Mouse (Mus musculus) testis, postnatal 10 days (tissue): ENCODE results near the gene Fez1.
A peak's percentile ranks its signal among the peaks of the same experiment; 100 is the strongest.

Source experiments
- DNase-seq: peaks from one replicate; pipeline ENCODE4 v3.0.0; 2021; ENCODE audit warnings: low spot score

Gene Fez1

DNA sequence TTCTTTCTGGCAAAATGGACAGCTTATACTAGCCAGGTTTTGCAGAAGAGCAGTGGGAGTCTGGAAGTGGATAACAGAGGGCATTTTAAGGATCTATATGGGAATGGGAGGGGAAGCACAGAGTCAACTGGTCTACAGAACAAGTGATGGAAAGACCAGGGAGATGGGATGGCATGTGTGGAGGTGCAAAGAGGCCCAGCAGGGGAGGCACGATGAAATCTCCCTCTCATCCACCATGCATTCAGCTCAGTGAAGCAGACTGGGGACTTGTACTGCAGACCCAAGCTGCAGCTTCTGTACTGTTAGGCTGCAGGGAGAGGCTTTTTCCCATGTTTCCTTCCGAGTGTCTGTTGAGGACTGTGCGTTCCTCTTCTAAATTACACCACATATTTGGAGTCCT, 12.2 kb downstream of the Fez1 start:
- no peak for DNase-seq

DNA sequence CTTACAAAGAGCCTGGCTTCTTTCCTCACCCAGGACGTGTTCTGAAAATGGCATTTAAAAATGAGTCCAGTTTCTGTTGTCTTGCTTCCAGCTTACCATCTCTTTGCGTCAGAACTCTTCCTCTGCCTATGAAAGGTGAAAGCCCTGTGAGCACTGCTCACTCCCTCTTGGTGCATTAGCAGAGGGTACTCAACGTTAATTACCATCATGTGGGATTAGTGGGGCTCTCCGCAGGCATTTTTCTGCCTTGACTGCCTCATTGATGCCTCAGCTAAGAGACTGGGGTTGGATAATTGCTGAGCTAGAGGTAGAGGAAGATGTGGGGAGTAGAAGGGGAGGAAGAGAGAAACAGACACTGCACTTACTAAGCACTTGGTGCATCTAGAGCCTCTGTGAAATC, 24.7 kb downstream of the Fez1 start:
- no peak for DNase-seq

DNA sequence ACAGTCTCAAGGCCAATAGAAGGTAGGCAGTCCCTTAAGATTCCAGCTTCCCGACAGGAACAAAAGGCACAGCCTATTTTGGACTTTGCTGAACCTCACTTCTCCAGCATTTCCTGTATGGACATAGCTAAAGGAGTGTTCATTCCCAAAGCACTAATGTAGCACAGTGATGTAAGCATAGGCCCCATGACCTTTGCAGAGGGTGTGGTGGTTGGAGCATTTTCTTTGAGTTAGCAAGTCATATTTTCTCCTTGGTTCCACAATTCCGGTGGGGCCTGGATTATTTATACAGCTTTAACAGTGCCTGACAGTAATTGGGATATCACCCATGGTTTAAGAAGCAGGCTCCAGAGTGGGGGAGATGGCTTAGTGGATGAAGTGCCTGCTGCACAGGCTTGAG, 27.0 kb downstream of the Fez1 start:
- DNase-seq: no peak

DNA sequence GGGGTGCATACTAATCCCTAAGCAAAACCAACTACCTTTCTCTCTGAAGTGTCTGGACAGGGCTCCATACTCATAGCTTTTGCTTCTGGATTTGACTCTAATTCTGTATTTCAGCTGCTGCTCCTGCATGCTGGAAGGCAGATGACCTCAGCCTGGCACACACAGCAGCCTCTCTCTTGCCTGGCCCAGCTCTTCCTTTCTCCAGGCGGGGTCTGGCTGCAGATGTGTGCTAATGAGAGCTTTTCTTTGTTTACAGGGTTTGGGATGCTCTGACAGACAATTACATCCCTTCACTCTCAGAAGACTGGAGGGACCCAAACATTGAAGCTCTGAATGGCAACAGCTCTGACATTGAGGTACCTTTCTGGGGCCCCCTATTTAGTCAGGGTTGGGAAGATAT, 28.4 kb downstream of the Fez1 start:
- DNase-seq: no peak

DNA sequence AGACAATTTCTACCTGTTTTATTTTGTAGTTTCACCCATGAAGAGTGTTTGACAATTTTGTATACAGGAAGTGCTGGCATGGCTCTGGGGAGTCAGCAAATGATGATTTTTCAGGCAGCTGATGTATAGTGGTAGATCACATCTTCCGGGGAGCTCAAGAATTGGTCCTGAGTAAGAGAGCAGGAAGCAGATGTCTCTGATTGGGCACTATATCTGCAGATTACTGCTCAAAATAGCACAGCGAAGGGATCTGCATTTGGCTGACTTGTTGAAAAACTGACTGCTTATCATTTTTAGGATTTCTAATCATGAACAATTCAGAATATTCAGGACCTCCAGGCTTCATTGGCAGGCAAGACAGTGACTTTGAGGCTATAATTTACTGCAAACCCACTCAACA, 30.5 kb downstream of the Fez1 start:
- no peak for DNase-seq

DNA sequence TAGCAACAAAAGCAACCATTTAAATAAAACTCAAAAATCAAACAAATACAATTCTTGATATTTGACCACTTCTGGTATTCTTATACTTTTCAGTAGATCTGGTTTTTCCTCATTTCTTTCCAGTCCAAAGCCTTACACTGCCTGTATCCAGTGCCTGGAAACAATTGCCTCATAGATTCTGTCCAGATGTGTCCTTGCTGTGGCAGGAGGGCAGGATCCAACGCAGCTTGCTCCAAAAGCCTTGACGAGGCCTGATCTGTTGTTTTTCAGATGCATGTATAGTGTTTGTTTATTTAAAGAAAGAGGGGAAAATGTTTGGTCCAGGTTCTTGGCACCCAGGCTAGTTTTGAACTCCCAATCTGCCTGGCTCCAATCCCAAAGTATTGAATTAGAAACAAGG, 34.7 kb downstream of the Fez1 start:
- DNase-seq: no peak

DNA sequence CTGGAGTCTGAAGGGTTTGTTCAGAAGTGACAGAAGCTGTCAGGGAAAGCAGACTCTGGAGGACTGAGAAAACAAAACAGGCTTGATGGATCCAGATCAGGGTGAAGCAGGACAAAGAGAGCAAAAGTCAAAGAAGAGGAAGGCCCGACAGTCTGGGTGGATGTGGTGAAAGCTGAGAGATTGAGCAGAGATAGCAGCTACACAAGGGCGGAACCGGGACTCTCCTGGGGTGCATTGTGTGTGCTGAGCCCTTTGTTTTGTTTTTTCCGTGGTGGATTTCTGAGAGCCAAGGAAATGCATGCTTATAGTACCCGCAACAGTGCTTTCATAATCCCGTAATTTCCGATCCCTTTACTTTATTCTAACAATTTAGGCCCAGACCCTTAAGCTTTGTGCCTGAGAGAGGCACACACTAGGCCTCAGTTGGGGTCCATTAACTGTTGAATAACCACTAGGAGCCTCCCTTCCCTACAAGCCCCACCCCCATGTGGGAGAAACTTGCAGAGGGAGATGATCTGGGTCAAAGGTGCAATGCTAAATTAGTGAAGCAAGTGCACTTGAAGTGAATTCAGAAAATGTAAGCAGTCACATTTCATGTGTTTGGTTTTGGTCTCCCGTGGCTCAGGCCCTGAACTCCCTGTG, 35.9 kb downstream of the Fez1 start:
- DNase-seq: no peak

DNA sequence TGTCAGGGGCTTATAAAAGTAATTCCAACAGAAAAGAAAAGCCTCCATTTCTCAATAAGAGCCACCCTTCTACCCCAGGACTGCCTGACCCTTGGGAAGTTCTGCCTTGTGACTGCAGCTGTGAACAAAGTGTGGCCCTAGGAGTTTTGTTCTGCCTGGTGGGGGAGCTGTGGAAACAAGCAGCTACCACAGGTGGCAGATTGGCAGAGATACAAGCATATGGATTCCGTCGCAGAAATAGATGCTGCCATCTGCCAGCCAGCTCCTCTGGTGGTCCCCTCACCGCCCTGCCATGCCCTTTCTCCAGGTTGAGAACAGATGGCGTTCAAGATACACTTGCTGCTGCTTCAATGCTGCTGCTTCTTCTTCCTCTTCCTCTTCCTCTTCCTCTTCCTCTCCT, 37.0 kb downstream of the Fez1 start:
- no peak for DNase-seq

DNA sequence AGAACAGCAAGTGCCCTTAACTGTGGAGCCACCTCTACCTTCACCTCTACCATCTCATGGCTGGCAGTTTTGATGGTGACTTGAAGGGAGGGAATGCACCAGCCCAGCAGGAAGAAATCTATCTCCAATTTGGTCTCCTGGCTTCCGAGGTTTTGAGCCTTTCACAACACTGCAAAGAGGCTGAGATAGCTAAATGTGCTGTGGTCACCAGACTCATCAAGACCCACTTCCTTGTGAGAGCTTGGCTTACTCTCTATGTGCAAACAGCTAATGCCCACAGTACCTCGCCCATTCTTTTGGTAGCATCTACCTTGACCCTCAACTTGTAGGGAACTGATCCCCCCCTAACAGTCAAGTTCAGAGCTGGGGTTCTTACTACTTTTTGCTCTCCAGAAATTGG, 40.9 kb downstream of the Fez1 start:
- no peak for DNase-seq

DNA sequence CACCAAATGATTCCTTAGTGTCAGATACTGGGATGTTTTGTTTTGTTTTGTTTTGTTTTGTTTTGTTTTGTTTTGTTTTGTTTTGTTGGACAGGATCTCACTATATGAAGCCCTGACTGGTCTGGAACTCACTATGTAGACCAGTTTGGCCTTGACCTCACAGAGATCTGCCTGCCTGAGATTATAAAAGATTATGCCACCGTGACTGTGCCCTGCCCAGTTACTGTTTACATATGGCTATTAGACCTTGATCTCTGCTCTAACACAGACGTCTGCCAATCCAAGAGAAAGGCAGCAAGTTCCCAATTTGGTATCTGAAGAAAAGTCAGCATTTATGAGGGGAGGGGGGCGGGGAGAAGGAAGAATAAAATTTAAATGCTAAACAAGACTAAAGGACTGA, 42.0 kb downstream of the Fez1 start:
- no peak for DNase-seq

DNA sequence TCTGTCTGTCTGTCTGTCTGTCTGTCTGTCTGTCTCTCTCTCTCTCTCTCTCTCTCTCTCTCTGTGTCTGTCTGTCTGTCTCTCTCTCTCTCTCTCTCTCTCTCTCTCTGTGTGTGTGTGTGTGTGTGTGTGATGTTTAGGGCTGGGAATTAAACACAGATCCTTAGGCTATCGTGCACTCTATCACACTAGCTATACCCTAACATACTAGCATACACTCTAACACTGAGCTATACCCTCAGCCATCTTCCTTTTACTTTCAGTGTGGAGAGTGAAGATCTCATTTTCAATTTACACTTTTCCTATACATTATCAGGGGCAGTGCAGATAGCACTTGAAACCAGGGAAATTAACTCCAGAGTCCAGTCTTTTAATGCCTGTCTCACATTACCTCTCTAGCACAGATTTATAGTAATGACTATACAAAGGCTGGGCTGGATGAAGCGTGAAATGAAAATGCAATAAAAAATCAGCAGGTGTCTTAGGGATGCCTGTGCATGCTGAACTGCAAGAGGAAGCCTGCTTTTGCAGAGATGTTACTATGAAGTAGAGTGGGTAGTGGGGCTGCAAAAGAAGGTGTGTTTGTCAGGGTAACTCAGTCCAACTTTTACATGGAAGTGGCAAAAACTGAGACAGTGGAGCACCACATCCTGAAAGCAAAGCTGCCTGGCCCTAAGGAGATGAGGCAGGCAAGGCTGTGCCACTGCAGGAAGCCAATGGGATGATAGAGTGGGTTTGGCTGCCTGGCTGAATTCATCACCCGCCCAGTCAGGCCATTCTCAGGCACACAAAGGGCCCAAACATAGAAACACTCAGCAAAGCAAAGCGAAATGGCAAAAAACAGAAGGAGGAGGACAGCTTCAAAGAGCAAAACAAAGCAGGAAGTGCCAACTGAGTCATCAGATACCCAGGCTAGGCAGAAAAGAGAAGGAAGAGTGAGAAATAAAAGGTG, 43.5 kb downstream of the Fez1 start:
- DNase-seq: no peak

DNA sequence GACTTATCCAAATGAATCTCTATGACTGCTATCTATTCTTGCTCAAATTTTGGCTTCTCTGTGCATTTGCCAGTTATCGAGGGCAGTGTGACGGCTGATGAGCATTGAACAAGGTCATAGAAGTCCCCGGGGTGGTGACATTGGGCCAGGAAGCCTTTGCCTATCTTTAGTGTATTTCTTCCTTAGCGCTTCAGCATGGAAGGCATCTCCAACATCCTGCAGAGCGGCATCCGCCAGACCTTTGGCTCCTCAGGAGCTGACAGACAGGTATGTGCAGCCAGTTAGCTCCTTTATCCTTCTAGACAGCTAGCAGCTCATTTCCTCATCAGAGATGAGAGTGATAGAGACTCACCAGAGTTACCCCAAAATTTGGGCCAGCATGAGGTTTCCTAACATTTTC, 47.0 kb downstream of the Fez1 start:
- DNase-seq: no peak

DNA sequence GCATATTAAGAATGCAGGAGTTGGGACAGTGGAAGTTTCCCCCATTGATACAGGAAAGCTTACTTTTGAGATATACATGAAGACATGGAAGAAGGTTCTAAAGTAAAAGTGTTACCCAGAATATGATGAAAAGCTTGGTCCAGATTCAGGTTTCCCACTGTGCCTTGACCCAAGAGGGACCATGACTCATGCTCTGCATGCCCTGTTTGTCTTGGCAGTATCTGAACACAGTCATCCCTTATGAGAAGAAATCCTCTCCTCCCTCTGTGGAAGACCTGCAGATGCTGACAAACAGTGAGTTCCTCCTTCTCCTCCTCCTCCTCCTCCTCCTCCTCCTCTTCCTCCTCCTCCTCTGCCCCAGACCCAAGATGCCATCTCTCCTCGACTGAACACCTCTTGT, 48.6 kb downstream of the Fez1 start:
- no peak for DNase-seq

DNA sequence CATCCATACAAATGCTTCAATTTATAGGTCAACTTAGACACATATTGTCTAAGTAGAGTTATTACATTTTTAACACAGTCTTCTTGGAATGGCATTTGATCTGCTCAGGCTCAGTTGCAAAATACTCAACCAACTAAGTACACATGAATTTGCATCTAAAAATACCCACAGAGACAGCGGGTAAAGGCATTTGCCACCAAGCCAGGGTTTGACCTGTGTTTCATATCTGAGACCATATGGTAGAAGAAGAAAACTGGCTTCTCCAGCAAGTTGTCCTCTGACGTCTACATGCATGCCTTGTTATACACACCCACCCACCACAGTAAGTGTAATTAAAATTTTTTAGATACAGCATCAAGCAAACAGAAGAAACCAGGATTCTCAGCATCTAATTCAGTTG, 52.1 kb downstream of the Fez1 start:
- no peak for DNase-seq

DNA sequence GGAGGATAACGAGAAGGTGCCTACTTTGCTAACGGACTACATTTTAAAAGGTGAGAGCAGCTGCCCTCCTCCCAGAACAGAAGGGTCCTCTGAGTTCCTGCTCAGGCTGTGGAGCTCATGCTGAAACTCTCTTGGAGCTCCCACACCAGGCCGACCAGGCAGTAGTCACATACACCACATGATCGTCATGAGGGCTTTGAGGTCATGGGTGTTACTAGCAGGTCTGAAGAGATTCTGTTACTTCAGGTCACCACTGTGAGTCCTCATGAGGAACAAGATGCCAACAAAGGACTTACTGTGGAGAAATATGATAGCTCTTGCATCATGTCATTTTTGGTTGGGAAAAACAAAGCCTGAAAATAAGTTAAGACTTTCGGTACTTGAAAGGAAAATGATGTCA, 54.6 kb downstream of the Fez1 start:
- DNase-seq: no peak

DNA sequence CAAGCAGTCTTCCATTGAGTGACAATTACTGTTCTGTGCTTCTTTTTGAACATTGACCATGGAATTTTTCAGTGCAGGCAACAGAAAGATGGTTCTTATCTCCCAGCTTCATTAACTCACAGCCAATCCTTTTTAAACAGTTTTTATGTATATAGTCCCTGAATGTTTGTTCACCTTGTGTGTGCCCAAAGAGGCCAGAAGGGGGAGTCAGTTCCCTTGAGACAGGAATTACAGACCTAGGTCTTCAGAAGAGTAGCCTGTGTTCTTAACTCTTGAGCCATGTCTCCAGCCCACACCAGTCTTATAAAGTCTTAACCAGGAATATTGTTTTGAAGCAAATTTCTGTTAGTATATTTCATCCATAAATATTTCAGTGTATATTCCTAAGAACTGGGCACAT, 55.1 kb downstream of the Fez1 start:
- DNase-seq: no peak

DNA sequence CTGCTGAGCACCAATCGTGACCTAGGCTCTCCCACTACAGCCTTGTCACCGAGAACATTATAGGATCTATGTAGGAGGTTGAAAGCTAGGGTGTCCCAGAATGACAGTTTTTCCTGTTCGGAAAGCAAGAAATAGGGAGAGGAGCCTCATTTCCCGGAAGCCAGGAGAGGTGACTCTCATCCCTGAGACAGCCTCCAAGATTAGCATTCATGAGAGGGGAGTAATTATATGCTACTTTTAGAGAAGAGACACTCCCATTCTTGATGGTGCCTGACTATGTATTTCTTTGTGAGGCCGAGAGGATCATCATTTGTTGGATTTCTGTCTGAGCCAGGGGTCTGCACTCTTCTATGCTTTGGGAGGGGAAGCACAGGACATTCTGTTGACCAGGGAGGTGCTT, 60.0 kb downstream of the Fez1 start:
- DNase-seq: no peak

DNA sequence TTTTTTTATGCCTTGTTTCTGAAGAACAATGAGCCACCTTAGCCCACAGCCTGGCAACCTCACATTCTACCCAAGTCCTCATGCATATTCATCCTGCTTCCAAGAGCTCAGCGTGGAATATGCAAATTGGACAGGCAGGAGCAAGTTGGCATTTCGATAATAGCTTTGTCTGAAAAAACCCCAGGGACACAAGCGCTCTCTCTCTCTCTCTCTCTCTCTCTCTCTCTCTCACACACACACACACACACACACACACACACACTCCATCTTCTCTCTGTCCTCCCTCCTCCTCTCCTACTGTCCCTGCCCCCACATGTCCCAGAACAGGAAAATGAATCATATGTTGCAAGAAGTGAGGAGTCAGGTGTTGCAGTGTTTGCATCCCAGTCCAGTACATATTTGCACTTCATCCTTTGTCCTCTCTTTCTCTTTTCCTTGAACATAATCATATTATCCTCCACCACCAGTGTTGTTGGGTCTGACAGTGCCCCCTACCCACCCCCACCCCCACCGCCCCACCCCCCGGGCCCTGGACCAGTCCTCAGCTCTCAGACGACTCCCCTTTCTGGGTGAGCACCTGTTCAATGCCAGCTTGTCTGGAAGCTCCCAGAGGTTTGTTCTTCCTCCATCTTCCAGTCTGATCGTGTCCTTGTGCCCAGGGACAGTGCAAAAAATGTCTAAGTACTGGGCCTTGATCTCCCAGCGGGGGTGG, 60.5 kb downstream of the Fez1 start:
- DNase-seq: no peak

DNA sequence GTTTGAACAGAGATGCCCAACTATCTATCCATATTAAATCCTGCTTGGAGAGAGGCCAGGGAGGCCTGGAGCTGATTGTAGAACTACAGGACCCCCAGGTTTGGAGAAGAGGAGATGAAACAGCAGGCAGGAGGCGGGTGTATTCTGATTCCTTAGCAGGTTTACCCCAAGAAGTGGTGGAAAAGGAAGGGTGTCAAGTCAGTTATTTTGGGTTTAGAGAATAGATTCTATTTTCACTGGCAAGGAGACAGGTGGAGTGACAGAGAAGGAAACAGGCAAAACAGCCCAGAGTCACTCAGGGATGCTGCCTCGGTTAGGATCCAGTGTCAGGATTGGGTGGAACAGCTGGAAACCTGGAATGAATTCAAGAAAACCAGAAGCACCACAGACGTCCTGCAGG, 61.9 kb downstream of the Fez1 start:
- no peak for DNase-seq

DNA sequence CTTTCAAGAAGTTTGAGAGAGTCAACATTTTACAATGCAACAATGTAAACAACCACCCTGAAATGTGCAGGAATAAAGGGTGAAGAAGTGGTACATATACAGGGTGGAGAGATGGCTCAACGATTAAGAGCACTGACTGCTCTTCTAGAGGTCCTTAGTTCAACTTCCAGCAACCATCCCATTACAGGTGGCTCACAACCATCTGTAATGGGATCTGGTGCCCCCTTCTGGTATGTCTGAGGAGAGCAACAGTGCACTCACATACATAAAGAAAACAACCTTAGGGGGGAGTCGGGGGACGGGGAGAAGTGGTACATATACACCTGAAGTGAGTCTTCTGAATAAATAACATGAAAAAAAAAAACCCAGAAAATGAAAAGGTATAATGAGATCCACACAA, 63.6 kb downstream of the Fez1 start:
- DNase-seq: no peak

DNA sequence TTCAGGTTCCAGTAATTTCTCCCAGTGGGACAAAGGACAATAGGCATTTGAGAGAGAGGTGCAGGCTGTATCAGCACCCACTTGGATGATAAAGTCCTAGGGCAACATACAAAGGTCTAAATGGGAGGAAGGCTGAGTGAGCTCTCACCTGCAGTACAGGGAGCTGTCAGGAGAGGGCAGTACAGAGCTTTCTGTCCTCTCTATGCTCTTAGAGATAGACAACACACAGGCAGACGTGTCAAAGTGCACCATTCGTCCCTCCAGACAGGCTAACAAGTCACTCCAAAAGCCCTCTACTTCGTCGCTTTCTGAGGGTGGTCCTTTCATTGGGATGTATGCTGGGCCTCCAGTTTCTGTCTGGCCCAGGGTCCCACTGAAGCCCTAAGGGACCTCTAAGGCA, 68.9 kb downstream of the Fez1 start:
- DNase-seq: peak; percentile 84

DNA sequence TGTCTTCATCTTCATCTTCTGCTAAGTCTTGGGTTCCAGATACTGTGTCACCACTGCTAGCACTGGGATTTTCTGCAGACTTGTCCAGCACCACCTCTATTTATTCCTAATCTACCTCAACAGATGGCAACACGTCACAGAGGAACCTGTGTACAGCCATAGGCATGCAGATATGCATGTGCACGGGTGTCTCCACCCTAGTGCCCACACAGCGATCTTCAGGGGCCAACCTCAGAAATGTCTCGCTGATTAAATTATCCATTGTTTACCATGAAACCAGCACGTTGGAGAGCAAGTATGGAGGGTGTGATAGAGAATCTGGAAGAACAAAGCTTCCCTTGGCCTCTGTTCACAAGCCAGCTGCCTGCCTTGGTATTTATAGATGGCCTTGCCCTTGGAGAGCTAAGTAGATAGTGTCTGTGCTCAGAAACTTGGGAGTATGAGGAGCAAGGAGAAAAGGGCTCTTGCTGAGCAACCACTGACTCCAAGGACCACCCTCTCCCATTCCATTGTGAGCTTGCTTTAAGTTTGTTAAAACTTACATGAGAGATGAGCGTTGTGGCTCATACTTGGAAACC, 71.8 kb downstream of the Fez1 start:
- no peak for DNase-seq

DNA sequence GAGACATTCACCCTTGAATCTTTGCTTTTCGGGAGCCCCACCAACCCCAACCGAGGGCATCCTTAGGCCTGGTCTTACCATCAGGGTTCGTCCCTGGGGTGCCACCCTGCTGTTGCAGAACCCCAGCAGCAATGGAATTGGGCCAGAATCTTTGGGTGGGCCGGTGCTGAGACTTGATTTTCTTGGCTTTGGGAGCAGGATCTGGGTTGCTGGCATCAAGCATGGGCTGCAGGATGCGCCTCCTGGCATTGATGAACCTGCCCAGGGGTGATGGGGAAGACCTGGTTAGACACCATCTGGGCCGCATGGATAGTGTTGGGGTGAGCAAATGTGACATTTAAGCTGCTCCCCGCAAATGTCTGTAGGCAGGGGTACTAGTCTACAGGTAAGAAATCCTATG, 72.6 kb downstream of the Fez1 start:
- DNase-seq: no peak
